Mouse (Mus musculus) G1E (cell line): ENCODE results near the gene Frg2f1. TPM values are rescaled to one million over a fixed set of nuclear protein-coding genes. Genes with fewer than 3 reads are reported as not detected.
A peak's percentile ranks its signal among the peaks of the same experiment; 100 is the strongest.

Experiments
- ATAC-seq: 2 replicates; pipeline ENCODE4 v1.8.0; 2016; ENCODE audit warnings: mild to moderate bottlenecking; ENCODE audit not compliant: insufficient number of reproducible peaks, poor library complexity, low FRiP score, severe bottlenecking; ENCODE audit errors: extremely low read depth
- DNase-seq: peaks from one replicate; pipeline ENCODE4 v3.0.0; 2012; ENCODE audit warnings: low spot score
- H3K27me3 ChIP-seq: 2 replicates; pipeline ENCODE4 v1.6.1; 2012; ENCODE audit warnings: mild to moderate bottlenecking, low read length, inconsistent platforms; ENCODE audit not compliant: insufficient read depth
- H3K36me3 ChIP-seq: replicated peaks from 2 replicates; pipeline ENCODE3; 2012; ENCODE audit warnings: mild to moderate bottlenecking, inconsistent platforms
- H3K4me1 ChIP-seq: 2 replicates; pipeline ENCODE4 v1.6.1; 2012; ENCODE audit warnings: low read depth, low read length, inconsistent platforms, mixed read lengths; ENCODE audit not compliant: insufficient read depth
- H3K4me3 ChIP-seq: 2 replicates; pipeline ENCODE4 v1.5.1; 2012; ENCODE audit warnings: low read depth, mild to moderate bottlenecking, inconsistent platforms, low read length, moderate library complexity, mixed read lengths
- H3K9me3 ChIP-seq: replicated peaks from 2 replicates; pipeline ENCODE4 v1.6.1; 2012; ENCODE audit warnings: inconsistent platforms
- CTCF ChIP-seq: IDR thresholded peaks from 2 replicates; pipeline ENCODE4 v1.5.1; 2012; ENCODE audit warnings: low read depth, low read length, inconsistent platforms, mixed read lengths
- GATA1 ChIP-seq: IDR thresholded peaks from 2 replicates; pipeline ENCODE4 v1.6.1; 2012; ENCODE audit warnings: borderline replicate concordance, low read length, inconsistent platforms, mixed read lengths
- GATA2 ChIP-seq: IDR thresholded peaks from 2 replicates; pipeline ENCODE4 v1.6.1; 2012; ENCODE audit warnings: low read depth, low read length, inconsistent platforms, borderline replicate concordance
- POLR2AphosphoS5 ChIP-seq: IDR thresholded peaks from 2 replicates; pipeline ENCODE4 v1.6.1; 2012; ENCODE audit warnings: low read depth, low read length, inconsistent platforms; ENCODE audit not compliant: insufficient replicate concordance
- TAL1 ChIP-seq: conservative IDR thresholded peaks from 2 replicates; pipeline ENCODE4 v1.6.1; 2012; ENCODE audit warnings: low read depth, low read length, inconsistent platforms, mixed read lengths
- polyA plus RNA-seq: library from polyadenylated mRNA; stranded (reverse); fragments of >175 nt; gene quantifications from 2 replicates; pipeline ENCODE4 v1.2.3, GENCODE M21; 2012
- total RNA-seq, 2 experiments: library from RNA; stranded (forward) in 1 of 2; stranded (reverse) in 1 of 2; fragments of 200-1000 nt in 1 of 2; fragments of >200 nt in 1 of 2; fragmentation: Nextera tagmentation in 1 of 2; gene quantifications; 2 replicates each; pipeline ENCODE4 v1.2.3; 2014 to 2017

Gene Frg2f1
- total and polyA plus RNA-seq, 3 experiments, result 3.4 to 5.3 (median 4.2) TPM

DNA sequence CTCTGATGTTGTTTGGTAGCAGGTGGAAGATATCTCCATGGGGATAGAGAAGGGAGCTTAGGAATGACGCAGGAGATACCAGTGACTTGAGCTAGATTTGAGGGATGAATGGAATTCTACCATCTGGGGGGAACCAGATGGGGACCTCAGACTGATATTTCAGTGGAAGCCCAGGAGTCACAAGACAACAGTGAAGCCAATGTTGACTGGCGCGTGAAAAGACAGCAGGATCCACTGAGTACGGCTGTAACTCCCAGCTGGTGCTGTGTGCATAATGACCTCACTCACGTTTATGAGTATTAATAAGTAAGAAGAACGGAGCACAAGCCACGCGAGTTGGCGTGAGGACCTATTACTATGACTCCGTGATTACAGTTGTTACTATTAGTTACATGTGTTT, 49.7 kb downstream of the Frg2f1 start:
- no peak for ATAC-seq
- DNase-seq, result no peak
- 0 out of 2 replicates have a peak, but pooled peaks cover 5% of the 10 kb centered on the region for H3K4me1 ChIP-seq
- H3K27me3 ChIP-seq, result no peaks in the 10 kb centered on the region
- TF ChIP-seq TAL1 (no peak), CTCF (no peak), POLR2AphosphoS5 (no peak), GATA2 (no peak), GATA1 (no peak)
- H3K36me3 ChIP-seq, result no peaks in the 10 kb centered on the region
- H3K4me3 ChIP-seq, result no peak overlapping the region
- H3K9me3 ChIP-seq, result peaks cover 6% of the 10 kb centered on the region; the same call in 1 of the 2 replicates

DNA sequence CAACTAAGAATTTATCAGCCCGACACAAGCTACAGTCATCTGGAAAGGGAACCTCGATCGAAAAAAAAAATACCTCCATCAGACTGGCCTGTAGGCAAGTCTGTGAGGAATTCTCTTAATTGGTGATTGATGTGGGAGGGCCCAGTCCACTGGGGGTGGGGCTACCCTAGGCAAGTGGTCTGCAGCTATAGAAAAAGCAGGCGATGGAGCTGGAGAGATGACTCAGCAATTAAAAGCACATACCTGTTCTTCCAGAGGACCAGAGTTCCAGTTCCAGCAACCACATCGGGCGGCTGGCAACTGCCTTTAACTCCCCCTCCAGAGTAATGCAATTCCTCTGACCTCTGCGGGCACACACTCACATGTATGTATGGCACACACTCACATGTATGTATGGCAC, 54.4 kb downstream of the Frg2f1 start:
- Histone ChIP-seq H3K9me3 (no peaks in the 10 kb centered on the region), H3K4me3 (no peak overlapping the region), H3K4me1 (0 out of 2 replicates have a peak, but pooled peaks cover 6% of the 10 kb centered on the region), H3K36me3 (no peaks in the 10 kb centered on the region), H3K27me3 (peaks cover 6% of the 10 kb centered on the region; the same call in 1 of the 2 replicates)
- TF ChIP-seq CTCF (no peak), GATA2 (no peak), GATA1 (no peak), TAL1 (no peak), POLR2AphosphoS5 (no peak)
- ATAC-seq, result peak; percentile 22; the same call in 1 of the 2 replicates
- DNase-seq, result no peak

DNA sequence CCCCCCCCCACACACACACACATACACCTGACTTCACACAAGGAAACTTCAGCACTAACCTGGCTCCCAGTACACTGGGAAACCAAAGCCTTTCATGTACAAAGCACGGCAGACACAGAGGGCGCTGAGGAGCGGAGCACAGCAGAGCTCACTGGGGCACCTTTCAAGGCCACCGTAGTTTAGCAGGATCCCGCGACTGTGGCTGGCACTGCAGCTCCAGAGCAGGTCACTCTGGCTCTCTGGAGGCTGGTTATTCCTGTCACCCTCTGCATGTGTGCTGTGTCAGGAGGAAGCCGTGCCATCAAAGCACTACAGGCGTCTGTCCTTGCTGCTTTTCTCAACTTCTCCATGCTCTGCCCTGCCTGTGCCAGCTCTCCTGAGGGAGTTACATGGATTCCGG, 56.3 kb downstream of the Frg2f1 start:
- DNase-seq, result no peak
- peaks cover 15% of the 10 kb centered on the region; the same call in 1 of the 2 replicates for H3K27me3 ChIP-seq
- no peak for ATAC-seq
- no peak for TF ChIP-seq TAL1
- no peak for TF ChIP-seq CTCF
- TF ChIP-seq GATA1, result no peak
- no peak for TF ChIP-seq POLR2AphosphoS5
- no peak for TF ChIP-seq GATA2
- H3K36me3 ChIP-seq, result no peaks in the 10 kb centered on the region
- H3K4me1 ChIP-seq, result 0 out of 2 replicates have a peak, but pooled peaks cover 6% of the 10 kb centered on the region
- no peak overlapping the region for H3K4me3 ChIP-seq
- H3K9me3 ChIP-seq, result no peaks in the 10 kb centered on the region

Other genes starting within 250 kb of the Frg2f1 start
- 2,303 and 2,320 TPM in 2 replicates for gene Ybx1, start 244.9 kb downstream of the Frg2f1 start, total RNA-seq (2014; fragmentation: Nextera tagmentation)
- gene Ybx1, start 244.9 kb downstream of the Frg2f1 start, total RNA-seq (2017), result 1,199 and 1,332 TPM in 2 replicates
- 2,579 and 3,487 TPM in 2 replicates for gene Ybx1, start 244.9 kb downstream of the Frg2f1 start, polyA plus RNA-seq
- gene Ppih, start 219.0 kb downstream of the Frg2f1 start, total RNA-seq (2014; fragmentation: Nextera tagmentation), result 58.8 and 76.0 TPM in 2 replicates
- 171 and 181 TPM in 2 replicates for gene Ppih, start 219.0 kb downstream of the Frg2f1 start, total RNA-seq (2017)
- 2.5 and 4.5 TPM in 2 replicates for gene Ppih, start 219.0 kb downstream of the Frg2f1 start, polyA plus RNA-seq
- gene Ccdc30, start 124.0 kb downstream of the Frg2f1 start, total RNA-seq (2014; fragmentation: Nextera tagmentation), result not detected in 2 replicates
- 0.17 and 0.60 TPM in 2 replicates for gene Ccdc30, start 124.0 kb downstream of the Frg2f1 start, total RNA-seq (2017)
- gene Ccdc30, start 124.0 kb downstream of the Frg2f1 start, polyA plus RNA-seq, result not detected in 2 replicates
- gene Ppcs, start 117.1 kb downstream of the Frg2f1 start, total RNA-seq (2014; fragmentation: Nextera tagmentation), result 4.7 and 12.6 TPM in 2 replicates
- gene Ppcs, start 117.1 kb downstream of the Frg2f1 start, total RNA-seq (2017), result 24.6 and 29.0 TPM in 2 replicates
- 12.2 and 14.4 TPM in 2 replicates for gene Ppcs, start 117.1 kb downstream of the Frg2f1 start, polyA plus RNA-seq
- gene Zmynd12, start 116.7 kb downstream of the Frg2f1 start, total RNA-seq (2014; fragmentation: Nextera tagmentation), result 1.4 TPM in 1 of 2 replicates, not detected in the other
- not detected in 2 replicates for gene Zmynd12, start 116.7 kb downstream of the Frg2f1 start, total RNA-seq (2017)
- 0.10 and 0.18 TPM in 2 replicates for gene Zmynd12, start 116.7 kb downstream of the Frg2f1 start, polyA plus RNA-seq
- not detected in 2 replicates for gene Rimkla, start 46.9 kb downstream of the Frg2f1 start, total RNA-seq (2014; fragmentation: Nextera tagmentation)
- 0.06 TPM in 1 of 2 replicates, not detected in the other for gene Rimkla, start 46.9 kb downstream of the Frg2f1 start, total RNA-seq (2017)
- not detected in 2 replicates for gene Rimkla, start 46.9 kb downstream of the Frg2f1 start, polyA plus RNA-seq
- gene Foxj3, start 2.5 kb downstream of the Frg2f1 start, total RNA-seq (2014; fragmentation: Nextera tagmentation), result 51.8 and 64.9 TPM in 2 replicates
- 22.7 and 27.0 TPM in 2 replicates for gene Foxj3, start 2.5 kb downstream of the Frg2f1 start, total RNA-seq (2017)
- gene Foxj3, start 2.5 kb downstream of the Frg2f1 start, polyA plus RNA-seq, result 12.5 and 14.7 TPM in 2 replicates
- not detected in 2 replicates for gene Guca2a, start 98.2 kb upstream of the Frg2f1 start, total RNA-seq (2014; fragmentation: Nextera tagmentation)
- gene Guca2a, start 98.2 kb upstream of the Frg2f1 start, total RNA-seq (2017), result not detected in 2 replicates
- not detected in 2 replicates for gene Guca2a, start 98.2 kb upstream of the Frg2f1 start, polyA plus RNA-seq
- gene Guca2b, start 119.4 kb upstream of the Frg2f1 start, total RNA-seq (2014; fragmentation: Nextera tagmentation), result not detected in 2 replicates
- 0.33 TPM in 1 of 2 replicates, not detected in the other for gene Guca2b, start 119.4 kb upstream of the Frg2f1 start, total RNA-seq (2017)
- gene Guca2b, start 119.4 kb upstream of the Frg2f1 start, polyA plus RNA-seq, result not detected in 2 replicates
- not detected in 2 replicates for gene Hivep3, start 194.3 kb upstream of the Frg2f1 start, total RNA-seq (2014; fragmentation: Nextera tagmentation)
- gene Hivep3, start 194.3 kb upstream of the Frg2f1 start, total RNA-seq (2017), result 0.06 and 0.49 TPM in 2 replicates
- not detected in 2 replicates for gene Hivep3, start 194.3 kb upstream of the Frg2f1 start, polyA plus RNA-seq